Mouse (Mus musculus): ENCODE data around the gene Dalrd3. TPM values are rescaled to one million over a fixed set of nuclear protein-coding genes. Genes with fewer than 3 reads are reported as not detected.

Gene Dalrd3
- total RNA-seq (2021) = 10 to 100 TPM in 1 of 2 experiments, 1 to 10 TPM in 1; 6.6 to 11.5 TPM
- long read RNA-seq, experiment 1, partial matches to known transcripts = 2 of 4 reads
- long read RNA-seq, experiment 1, other reads (novel, unspliced or antisense) = 1 of 4 reads
- long read RNA-seq, experiment 2, partial matches to known transcripts = 0 of 6 reads
- long read RNA-seq, experiment 2, other reads (novel, unspliced or antisense) = 2 of 6 reads

GRCm38 (mm10) chr9:108569381-108570206 is at the start of gene Dalrd3:
Dalrd3 (plus strand) TSS chr9:108569886.
- peak; percentile 84 for DNase-seq

- no peak for DNase-seq
Observed at GRCm38 (mm10) chr9:108521604-108522003, 48.1 kb upstream of the Dalrd3 start.

- DNase-seq = no peak
Observed at GRCm38 (mm10) chr9:108523341-108523740, 46.3 kb upstream of the Dalrd3 start.

GRCm38 (mm10) chr9:108525400-108525799 is 44.3 kb upstream of the Dalrd3 start:
- no peak for DNase-seq

GRCm38 (mm10) chr9:108530954-108531353 is 38.7 kb upstream of the Dalrd3 start:
- no peak for DNase-seq

GRCm38 (mm10) chr9:108531496-108531895 is 38.2 kb upstream of the Dalrd3 start:
- no peak for DNase-seq

GRCm38 (mm10) chr9:108540846-108541245 is 28.8 kb upstream of the Dalrd3 start:
- DNase-seq = no peak

GRCm38 (mm10) chr9:108545986-108546385 is 23.7 kb upstream of the Dalrd3 start:
- DNase-seq = no peak

- DNase-seq = no peak
Observed at GRCm38 (mm10) chr9:108546875-108547274, 22.8 kb upstream of the Dalrd3 start.

- DNase-seq = no peak
Observed at GRCm38 (mm10) chr9:108559169-108559568, 10.5 kb upstream of the Dalrd3 start.

GRCm38 (mm10) chr9:108560227-108560841 is 9.4 kb upstream of the Dalrd3 start, which contains the start of gene Impdh2:
Impdh2 (plus strand) TSS chr9:108560286.
- peak; percentile 92 for DNase-seq

GRCm38 (mm10) chr9:108563671-108564070 is 6.0 kb upstream of the Dalrd3 start:
- DNase-seq = no peak

GRCm38 (mm10) chr9:108564131-108564530 is 5.6 kb upstream of the Dalrd3 start:
- no peak for DNase-seq

- no peak for DNase-seq
Observed at GRCm38 (mm10) chr9:108565881-108566814, 3.5 kb upstream of the Dalrd3 start.

GRCm38 (mm10) chr9:108566815-108567776 is 2.6 kb upstream of the Dalrd3 start, which contains the start of gene Ndufaf3:
Ndufaf3 (minus strand) TSS chr9:108567434.
- DNase-seq = peak; percentile 95

GRCm38 (mm10) chr9:108567931-108568419 is 1.7 kb upstream of the Dalrd3 start:
- no peak for DNase-seq

- DNase-seq = no peak
Observed at GRCm38 (mm10) chr9:108568511-108568921, 1.2 kb upstream of the Dalrd3 start.

- DNase-seq = peak; percentile 79
Observed at GRCm38 (mm10) chr9:108570207-108570896, 666 bp downstream of the Dalrd3 start.

GRCm38 (mm10) chr9:108571401-108571973 is 1.8 kb downstream of the Dalrd3 start:
- DNase-seq = no peak

All from gastrocnemius, postnatal 10 days (tissue).